Mouse (Mus musculus) thymus, adult 2 months (tissue): ENCODE measurements around the gene Stradb. TPM values are rescaled to one million over a fixed set of nuclear protein-coding genes. Genes with fewer than 3 reads are reported as not detected.

Source experiments
- DNase-seq: peaks from one replicate; pipeline ENCODE4 v3.0.0; 2021
- H3K27ac ChIP-seq: fragments of 200-500 bp; 2 replicates; pipeline ENCODE4 v1.5.1; 2012; ENCODE audit warnings: low read length, control low read depth; ENCODE audit not compliant: control insufficient read depth, insufficient read depth
- H3K27me3 ChIP-seq: fragments of 200-500 bp; 2 replicates; pipeline ENCODE4 v1.6.1; 2012; ENCODE audit warnings: mild to moderate bottlenecking, low read length, moderate library complexity, mixed read lengths; ENCODE audit not compliant: control insufficient read depth, insufficient read depth
- H3K36me3 ChIP-seq: fragments of 200-500 bp; 2 replicates; pipeline ENCODE4 v1.6.1; 2012; ENCODE audit warnings: mild to moderate bottlenecking, low read length, moderate library complexity; ENCODE audit not compliant: control insufficient read depth, insufficient read depth
- H3K4me1 ChIP-seq: fragments of 200-500 bp; replicated peaks from 2 replicates; pipeline ENCODE4 v1.6.1; 2012; ENCODE audit warnings: low read length; ENCODE audit not compliant: control insufficient read depth, insufficient read depth
- H3K4me3 ChIP-seq: fragments of 200-500 bp; 2 replicates; pipeline ENCODE4 v1.5.1; 2012; ENCODE audit warnings: mild to moderate bottlenecking, low read length, control low read depth, moderate library complexity; ENCODE audit not compliant: control insufficient read depth, insufficient read depth
- CTCF ChIP-seq: fragments of 200-500 bp; IDR thresholded peaks from 2 replicates; pipeline ENCODE4 v1.5.1; 2012; ENCODE audit warnings: mild to moderate bottlenecking, control low read depth, low read length, moderate library complexity, borderline replicate concordance; ENCODE audit not compliant: control insufficient read depth, poor library complexity, insufficient read depth; ENCODE audit errors: extremely low read depth
- POLR2A ChIP-seq: fragments of 200-500 bp; IDR thresholded peaks from 2 replicates; pipeline ENCODE4 v1.6.1; 2012; ENCODE audit warnings: mild to moderate bottlenecking, low read length, control low read depth, moderate library complexity; ENCODE audit not compliant: control insufficient read depth, poor library complexity, insufficient read depth; ENCODE audit errors: extremely low read depth
- WGBS: fragments of 180-500 bp; shearing (Covaris S2); methylation state at CpG from one replicate; pipeline ENCODE4 v1.1.7; 2018; 5-methylcytosine and 5-hydroxymethylcytosine counted together
- polyA plus RNA-seq: library from polyadenylated mRNA; depleted of rRNA; stranded (reverse); fragments of >200 nt; gene quantifications from 2 replicates; pipeline ENCODE4 v1.2.3, GENCODE M21; 2012

Gene Stradb
- polyA plus RNA-seq, 1 experiment = 15.6 TPM

GRCm38 (mm10) chr1:58972851-58973365 lies 414 bp upstream of the Stradb start:
- Histone ChIP-seq H3K4me1 (0 out of 2 replicates have a peak, but pooled peaks cover 2% of the 10 kb centered on the region), H3K4me3 (peak overlapping the region; percentile 92), H3K36me3 (no peaks in the 10 kb centered on the region), H3K27ac (peak overlapping the region; percentile 69), H3K27me3 (no peaks in the 10 kb centered on the region)
- TF ChIP-seq CTCF = 0 out of 2 replicates have a peak, but pooled peaks have one; percentile 47
- TF ChIP-seq POLR2A = no peak
- DNase-seq = no peak
- under 1% methylated on average over 28 of the region's 28 CpGs for WGBS

- Histone ChIP-seq H3K36me3 (peaks cover 17% of the 10 kb centered on the region), H3K27ac (no peak overlapping the region), H3K27me3 (no peaks in the 10 kb centered on the region), H3K4me1 (no peaks in the 10 kb centered on the region), H3K4me3 (no peak overlapping the region)
- no peak for DNase-seq
- TF ChIP-seq CTCF = no peak
- no peak for TF ChIP-seq POLR2A
- WGBS = 97% methylated on average over 3 of the region's 3 CpGs
These were observed 9.0 kb downstream of the Stradb start for GRCm38 (mm10) chr1:58982276-58982675.

- Histone ChIP-seq H3K4me1 (no peaks in the 10 kb centered on the region), H3K27me3 (no peaks in the 10 kb centered on the region), H3K27ac (no peak overlapping the region), H3K36me3 (peaks cover 24% of the 10 kb centered on the region), H3K4me3 (no peak overlapping the region)
- 98% methylated on average over 5 of the region's 5 CpGs for WGBS
- no peak for DNase-seq
- TF ChIP-seq POLR2A (no peak), CTCF (no peak)
These were observed 11.3 kb downstream of the Stradb start for GRCm38 (mm10) chr1:58984586-58984985.

GRCm38 (mm10) chr1:58993144-58993543 lies 19.8 kb downstream of the Stradb start:
- WGBS = 96% methylated on average over 7 of the region's 7 CpGs
- no peak overlapping the region for H3K4me3 ChIP-seq
- H3K36me3 ChIP-seq = peaks cover 19% of the 10 kb centered on the region; the same call in 1 of the 2 replicates
- no peaks in the 10 kb centered on the region for H3K4me1 ChIP-seq
- H3K27me3 ChIP-seq = no peaks in the 10 kb centered on the region
- H3K27ac ChIP-seq = no peak overlapping the region
- TF ChIP-seq CTCF (no peak), POLR2A (no peak)
- no peak for DNase-seq

- DNase-seq = no peak
- Histone ChIP-seq H3K27me3 (no peaks in the 10 kb centered on the region), H3K4me3 (no peak overlapping the region), H3K4me1 (no peaks in the 10 kb centered on the region), H3K27ac (no peak overlapping the region), H3K36me3 (peaks cover 13% of the 10 kb centered on the region; the same call in 1 of the 2 replicates)
- TF ChIP-seq CTCF (no peak), POLR2A (no peak)
- 61% methylated on average over 1 of the region's 1 CpGs for WGBS
These were observed 20.4 kb downstream of the Stradb start for GRCm38 (mm10) chr1:58993723-58994122.

GRCm38 (mm10) chr1:58995313-58995712 lies 22.0 kb downstream of the Stradb start:
- Histone ChIP-seq H3K27ac (no peak overlapping the region), H3K4me1 (no peaks in the 10 kb centered on the region), H3K36me3 (peaks cover 13% of the 10 kb centered on the region; the same call in 1 of the 2 replicates), H3K4me3 (no peak overlapping the region), H3K27me3 (no peaks in the 10 kb centered on the region)
- DNase-seq = no peak
- WGBS = 63% methylated on average over 5 of the region's 5 CpGs
- no peak for TF ChIP-seq POLR2A
- TF ChIP-seq CTCF = no peak

GRCm38 (mm10) chr1:59009250-59009649 lies 35.9 kb downstream of the Stradb start:
- Histone ChIP-seq H3K4me3 (no peak overlapping the region), H3K36me3 (no peaks in the 10 kb centered on the region), H3K4me1 (no peaks in the 10 kb centered on the region), H3K27me3 (no peaks in the 10 kb centered on the region), H3K27ac (no peak overlapping the region)
- WGBS = 44% methylated on average over 4 of the region's 4 CpGs
- DNase-seq = peak; percentile 4
- TF ChIP-seq POLR2A = no peak
- TF ChIP-seq CTCF = no peak
